Mouse (Mus musculus) adrenal gland, postnatal 25 days (tissue): ENCODE measurements around the gene Atp2a2. TPM values are rescaled to one million over a fixed set of nuclear protein-coding genes. Genes with fewer than 3 reads are reported as not detected.
A peak's percentile ranks its signal among the peaks of the same experiment; 100 is the strongest.

Source experiments
- DNase-seq: peaks from one replicate; pipeline ENCODE4 v3.0.0; 2021; ENCODE audit warnings: mixed read lengths
- long read RNA-seq: library from polyadenylated mRNA; stranded (forward); transcript quantifications from one replicate; pipeline ENCODE4 v2.0.0, GENCODE M21; 2021
- total RNA-seq: library from RNA; stranded (reverse); gene quantifications from 2 replicates; pipeline ENCODE4 v1.2.3, GENCODE M21; 2021

The Atp2a2 gene
- 176 and 179 TPM in 2 replicates for total RNA-seq
- long read RNA-seq, full-length matches to known transcripts: 156 of 210 reads
- long read RNA-seq, partial matches to known transcripts: 37 of 210 reads
- long read RNA-seq, other reads (novel, unspliced or antisense): 17 of 210 reads

DNA sequence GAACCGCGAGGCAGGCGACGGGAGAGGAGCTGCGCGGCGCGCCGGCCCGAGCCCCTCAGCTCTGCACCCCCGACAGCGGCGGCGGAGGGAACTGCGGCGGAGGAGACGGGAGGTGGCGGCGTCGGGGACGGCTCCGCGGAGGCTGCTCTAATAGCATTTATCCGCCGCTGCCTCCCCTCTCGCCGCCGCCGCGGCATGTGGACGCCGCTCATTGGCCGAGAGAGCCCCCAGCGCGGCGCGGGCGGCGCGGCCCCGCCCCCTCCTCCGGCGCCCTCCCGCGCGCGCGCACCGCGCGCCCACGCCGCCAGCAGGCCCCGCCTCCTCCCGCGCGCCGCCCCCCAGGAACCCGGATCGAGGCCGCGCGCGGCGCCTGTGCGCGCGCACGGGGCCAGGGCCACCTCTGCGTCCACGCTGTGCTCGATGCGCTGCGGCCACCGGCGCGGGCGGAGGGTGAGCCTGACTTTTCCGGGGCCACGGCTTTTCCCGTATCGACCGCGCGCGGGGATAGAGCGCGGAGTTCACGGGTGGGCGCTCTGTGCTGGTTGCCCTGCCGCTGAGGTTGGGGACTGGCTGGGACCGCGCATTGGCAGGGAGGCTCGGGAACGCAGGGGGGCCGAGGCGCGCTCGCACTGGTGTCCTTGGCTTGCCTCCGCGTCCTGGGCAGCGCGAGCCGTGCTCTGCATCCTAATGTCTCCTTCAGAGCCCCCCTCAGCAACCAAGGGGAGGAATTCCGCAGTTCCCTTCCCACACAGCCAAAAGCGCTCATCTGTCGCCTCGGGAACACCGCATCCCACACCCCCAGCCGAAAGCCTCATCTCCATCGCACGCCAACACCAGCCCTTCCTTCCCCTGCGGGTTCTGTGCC, at the start of gene Atp2a2:
Gene Atp2a2, minus strand, starts transcription at position 149 of the 865 bp plus-strand sequence.
- peak; percentile 94 for DNase-seq

DNA sequence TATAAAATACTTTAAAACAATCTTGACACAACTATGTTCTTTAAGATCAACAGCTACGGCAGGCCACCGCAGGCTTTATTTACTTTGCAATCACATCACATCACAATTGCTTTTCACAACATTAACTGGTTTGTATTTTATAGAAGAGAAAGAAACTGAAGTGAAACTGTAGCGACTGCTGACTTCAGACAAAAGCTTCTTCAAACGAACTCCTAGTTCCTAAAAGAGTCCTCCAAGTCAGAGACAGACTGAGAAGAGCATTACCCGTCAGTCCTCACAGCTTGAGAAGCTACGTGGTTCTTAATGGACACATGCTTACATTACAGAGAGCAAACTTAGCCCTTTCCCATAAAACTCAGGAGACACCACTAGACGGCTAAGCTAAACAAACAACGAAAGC, 48.4 kb upstream of the Atp2a2 start:
- DNase-seq: no peak

DNA sequence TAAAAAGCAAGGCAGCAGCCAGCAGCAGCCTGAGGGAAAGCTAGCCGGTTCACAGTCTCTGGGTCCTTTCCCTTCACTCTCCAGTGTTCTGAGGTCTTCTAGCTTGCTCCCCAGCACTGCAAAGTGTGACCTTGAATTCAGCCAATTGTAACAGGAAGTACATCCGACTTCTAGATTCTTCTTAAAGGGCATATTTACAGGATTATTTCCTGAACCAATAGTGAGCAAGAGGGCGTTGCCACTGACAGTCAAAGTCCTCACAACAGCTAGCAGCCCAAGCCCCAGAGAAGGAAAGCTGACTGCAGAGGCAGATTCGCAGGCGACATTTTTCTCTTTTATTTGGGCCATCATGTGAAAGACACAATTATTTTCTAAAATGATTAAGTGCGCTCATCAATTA, 46.6 kb upstream of the Atp2a2 start:
- DNase-seq: no peak

- DNase-seq: no peak
Observed at GRCm38 (mm10) chr5:122547810-122548209, 45.8 kb upstream of the Atp2a2 start.

- peak; percentile 55 for DNase-seq
Observed at GRCm38 (mm10) chr5:122547251-122547714, 45.3 kb upstream of the Atp2a2 start.

DNA sequence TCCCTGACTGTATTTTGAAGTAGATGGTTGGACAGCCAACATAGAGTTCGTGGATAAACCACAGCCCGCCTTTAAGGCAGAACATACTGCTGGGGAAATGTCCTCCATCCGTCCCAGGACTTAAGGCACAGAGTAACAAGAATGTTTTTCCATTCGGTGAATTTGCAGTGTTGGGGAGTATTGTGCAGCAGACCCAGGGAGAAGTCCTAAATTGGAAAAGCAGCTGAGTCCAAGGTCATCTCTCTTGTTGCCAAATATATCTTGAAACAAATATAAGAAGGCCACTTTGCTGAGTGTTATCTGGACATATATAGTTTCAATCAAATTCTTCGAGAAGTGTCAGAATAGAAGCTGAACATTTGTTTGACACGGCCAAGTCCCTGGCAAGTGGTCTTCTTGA, 41.4 kb upstream of the Atp2a2 start:
- DNase-seq: no peak

DNA sequence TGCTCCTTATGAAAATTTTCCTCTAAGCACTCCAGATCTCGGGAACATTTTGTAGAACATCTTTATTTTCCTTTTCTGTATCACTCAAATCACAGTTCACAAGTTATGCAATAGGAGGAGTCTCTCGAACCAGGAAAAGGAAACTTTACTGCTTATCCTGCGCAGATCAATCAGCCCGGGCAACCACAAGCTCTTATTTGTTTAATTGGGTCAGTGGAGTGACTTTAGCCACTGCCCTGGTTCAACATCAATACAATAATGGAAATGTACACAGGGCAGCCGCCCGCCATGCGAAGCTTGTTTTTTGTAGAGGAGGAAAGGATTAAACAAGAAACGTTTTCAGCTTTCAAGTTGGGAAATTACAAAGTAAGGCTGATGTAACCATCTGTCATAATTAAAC, 39.8 kb upstream of the Atp2a2 start:
- DNase-seq: no peak

GRCm38 (mm10) chr5:122538077-122538476, 36.1 kb upstream of the Atp2a2 start:
- DNase-seq: no peak

DNA sequence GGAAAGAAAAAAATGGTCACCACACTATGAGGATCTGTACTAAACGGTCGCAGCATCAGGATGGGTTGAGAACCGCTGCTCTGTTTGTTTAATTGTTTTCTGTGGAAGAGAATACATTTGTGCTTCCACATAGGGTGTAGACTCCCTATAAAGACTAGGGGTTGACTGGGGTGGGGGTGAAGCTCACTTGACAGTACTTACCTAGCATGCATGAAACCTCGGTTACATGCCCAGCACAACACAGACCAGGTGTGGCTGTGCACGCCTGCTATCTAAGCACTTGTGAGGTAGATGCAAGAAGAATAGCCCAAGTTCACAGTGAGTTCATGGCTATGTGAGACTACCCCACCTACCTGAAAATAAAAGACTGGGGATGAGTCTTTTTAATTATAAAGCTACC, 35.6 kb upstream of the Atp2a2 start:
- no peak for DNase-seq

DNA sequence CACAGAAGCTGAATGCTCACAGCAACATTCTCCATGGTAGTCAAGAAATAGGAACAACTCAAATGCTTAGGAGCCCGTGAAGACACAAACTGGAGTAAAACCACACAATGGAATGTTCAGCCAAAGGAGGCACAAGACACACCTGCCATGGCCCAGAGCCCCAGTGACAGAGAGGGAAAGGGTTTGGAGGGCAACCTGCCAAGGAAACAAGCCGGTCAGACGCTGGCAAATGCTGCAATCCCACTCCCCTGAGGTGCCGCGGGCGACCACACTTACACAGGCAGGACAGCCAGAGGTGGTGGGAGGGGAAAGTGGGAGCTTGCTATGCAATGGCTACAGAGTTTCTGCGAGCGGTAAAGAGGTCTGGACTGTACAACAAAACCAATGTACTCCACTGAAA, 31.9 kb upstream of the Atp2a2 start:
- DNase-seq: no peak

GRCm38 (mm10) chr5:122529913-122530604, 28.0 kb upstream of the Atp2a2 start:
- DNase-seq: no peak

- peak; percentile 54 for DNase-seq
Observed at GRCm38 (mm10) chr5:122529316-122529715, 27.3 kb upstream of the Atp2a2 start.

DNA sequence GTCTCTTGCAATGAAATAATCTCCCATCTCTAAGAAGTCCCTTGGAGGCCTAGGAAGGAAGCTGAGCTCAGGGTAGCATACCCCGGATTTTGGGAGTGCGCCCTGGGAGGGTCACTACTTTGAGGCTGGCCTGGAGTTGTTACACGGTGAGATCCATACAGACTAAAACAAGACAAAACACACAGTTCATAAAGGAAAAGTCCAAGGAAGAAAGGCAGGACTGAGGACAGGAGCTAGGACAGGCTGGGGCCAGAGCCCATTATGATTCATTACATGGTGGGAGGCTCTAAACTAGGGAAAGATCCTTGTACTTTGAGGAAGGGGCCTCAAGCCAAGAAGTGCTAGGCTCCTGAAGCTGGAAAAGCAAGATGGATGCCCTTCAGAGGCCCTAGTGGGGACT, 26.6 kb upstream of the Atp2a2 start:
- no peak for DNase-seq

DNA sequence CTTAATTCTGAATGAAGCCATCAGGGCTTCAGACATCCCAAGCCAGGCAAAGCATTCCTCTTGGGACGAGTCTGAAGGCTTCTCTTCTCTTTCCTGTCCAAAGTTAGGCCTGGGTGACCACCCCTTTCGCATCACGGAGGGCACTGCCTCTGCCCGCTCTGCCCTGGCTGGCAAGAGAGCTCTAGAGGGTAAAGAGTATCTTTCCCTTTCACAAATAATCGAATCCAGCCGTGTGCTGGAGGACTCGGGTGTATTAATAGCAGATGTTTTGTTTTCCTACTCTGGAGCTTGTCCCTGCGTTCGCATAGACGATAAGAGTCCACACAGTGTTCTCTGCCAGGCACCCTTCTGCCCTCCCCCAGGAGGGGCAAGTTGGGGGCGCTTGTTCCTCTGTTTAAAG, 25.7 kb upstream of the Atp2a2 start:
- no peak for DNase-seq

GRCm38 (mm10) chr5:122526878-122527730, 25.1 kb upstream of the Atp2a2 start:
- no peak for DNase-seq

- DNase-seq: no peak
Observed at GRCm38 (mm10) chr5:122526405-122526804, 24.4 kb upstream of the Atp2a2 start.

DNA sequence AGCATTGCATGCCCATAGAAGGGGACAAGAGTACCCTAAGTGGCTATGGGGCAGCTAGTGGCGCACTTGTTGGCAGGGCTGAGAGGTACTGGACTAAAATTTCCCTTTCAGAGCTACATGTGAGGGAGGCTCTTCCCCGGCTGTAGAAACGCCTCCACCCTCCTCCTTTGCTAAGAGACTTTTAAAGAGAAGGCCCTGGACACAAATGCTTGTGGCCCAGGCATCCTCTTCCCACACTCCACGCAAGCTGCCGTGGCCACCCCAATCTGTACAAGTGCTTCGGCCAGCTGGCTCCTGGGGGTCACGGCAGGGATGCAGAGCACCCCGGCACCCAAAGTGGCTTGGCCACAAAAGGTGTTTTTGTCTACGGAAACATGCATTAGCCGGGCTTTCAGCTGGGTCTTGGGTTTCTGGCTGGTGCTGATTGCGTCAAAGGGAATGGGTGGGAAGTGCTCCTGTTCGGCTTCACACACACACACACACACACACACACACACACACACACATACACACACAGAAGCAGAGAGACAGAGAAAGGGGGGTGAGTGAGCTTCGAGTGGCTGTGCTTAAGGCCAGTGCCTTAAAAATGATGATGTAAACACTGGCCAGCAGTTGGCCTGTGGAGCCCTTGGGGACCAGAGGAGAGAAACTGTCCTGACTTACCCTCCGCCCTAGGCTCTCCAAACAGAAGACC, 23.4 kb upstream of the Atp2a2 start:
- no peak for DNase-seq

- DNase-seq: no peak
Observed at GRCm38 (mm10) chr5:122524854-122525237, 22.8 kb upstream of the Atp2a2 start.

- no peak for DNase-seq
Observed at GRCm38 (mm10) chr5:122524244-122524643, 22.2 kb upstream of the Atp2a2 start.

- DNase-seq: no peak
Observed at GRCm38 (mm10) chr5:122521130-122521473, 19.1 kb upstream of the Atp2a2 start.

DNA sequence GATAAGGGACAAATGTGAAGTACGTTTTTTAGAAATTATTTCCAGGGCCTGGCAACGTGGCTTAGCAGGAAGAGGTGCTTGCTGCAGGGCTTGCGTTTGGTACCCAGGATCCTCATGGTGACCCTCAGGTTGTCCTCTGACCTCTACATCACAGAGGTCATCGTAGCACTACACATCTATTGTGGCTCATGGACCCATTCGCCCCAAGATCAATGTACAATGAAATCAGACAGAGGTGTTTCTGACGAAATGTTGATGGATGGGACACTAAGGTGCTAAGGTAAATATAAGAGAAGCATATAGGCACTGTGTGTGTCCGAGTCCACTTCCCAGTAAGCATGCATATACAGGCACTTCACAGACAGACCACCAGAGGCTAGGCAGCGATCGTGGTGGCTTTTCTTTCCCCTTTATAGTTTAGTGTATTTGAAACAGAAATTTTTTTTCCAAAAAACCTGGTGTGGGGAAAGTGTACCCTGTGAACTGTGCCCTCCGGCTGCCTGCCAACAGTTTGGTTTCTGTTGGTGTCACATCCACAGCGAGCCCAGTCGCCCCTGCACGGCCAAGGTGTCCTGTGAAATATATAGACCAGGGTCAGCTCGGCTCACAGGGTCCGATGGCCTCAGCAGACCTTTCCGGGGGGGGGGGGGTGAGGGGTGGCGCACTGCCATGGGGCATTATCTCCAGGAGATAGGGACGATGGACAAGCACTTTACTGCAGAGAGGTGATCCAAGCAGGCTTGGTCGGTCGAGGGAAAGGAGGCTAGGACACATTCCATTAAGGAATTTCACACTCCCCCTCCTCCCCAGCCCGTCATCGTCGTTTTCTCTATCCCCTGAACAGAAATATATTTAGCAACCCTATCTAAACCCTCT, 18.5 kb upstream of the Atp2a2 start:
- DNase-seq: no peak
